Comparison of ENCODE assay signal across 17 mouse cellular contexts in the genomic region with DNA sequence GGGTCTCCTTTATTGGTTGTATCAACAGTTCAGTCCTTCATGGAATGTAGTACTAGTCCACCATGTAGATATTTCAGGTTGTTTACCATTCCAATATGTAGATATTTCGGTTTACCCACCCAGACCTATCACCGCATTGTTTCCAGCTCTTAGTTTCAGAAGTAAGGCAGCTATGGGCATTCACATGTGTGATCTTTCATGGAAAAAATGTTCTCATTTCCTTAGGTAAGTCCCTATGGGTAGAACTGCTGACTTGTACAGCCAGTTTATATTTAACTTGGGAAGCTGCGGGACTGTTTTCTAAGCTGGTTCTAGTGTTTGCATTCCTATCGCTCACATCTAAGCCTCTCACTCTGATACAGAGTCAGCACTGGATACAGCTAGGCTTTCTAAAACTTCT.
"Had no signal": no experiment of that assay in that cellular context is flagged by ENCODE, and none has a peak within 500 bp of the region (broad histone marks: within the 10 kb centered on the region; RNA-seq: fewer than 3 reads in every experiment).

No protein-coding gene starts in this region.

- H3K4me1 ChIP-seq: liver, embryonic 13.5 days; liver, embryonic 15.5 days; megakaryocyte, embryonic 14.5 days; midbrain, embryonic 13.5 days; midbrain, embryonic 15.5 days; neural tube, embryonic 12.5 days; stomach, embryonic 15.5 days had no signal

- H3K9ac ChIP-seq: liver, embryonic 13.5 days; liver, embryonic 15.5 days; liver, postnatal 0 days; midbrain, embryonic 13.5 days; midbrain, embryonic 15.5 days; neural tube, embryonic 12.5 days; stomach, embryonic 15.5 days had no signal

- DNase-seq: liver; liver, embryonic 13.5 days; liver, postnatal 0 days; right cerebral cortex, postnatal 14 days; thymus, adult 2 months; thymus, postnatal 14 days; thymus, postnatal 36 days had no signal

- H3K36me3 ChIP-seq: liver, embryonic 13.5 days; liver, embryonic 15.5 days; midbrain, embryonic 13.5 days; midbrain, embryonic 15.5 days; neural tube, embryonic 12.5 days; stomach, embryonic 15.5 days had no signal

- H3K27me3 ChIP-seq: liver, embryonic 13.5 days; liver, embryonic 15.5 days; midbrain, embryonic 13.5 days; midbrain, embryonic 15.5 days; neural tube, embryonic 12.5 days; stomach, embryonic 15.5 days had no signal

- H3K4me3 ChIP-seq: liver, embryonic 13.5 days; liver, embryonic 15.5 days; megakaryocyte, embryonic 14.5 days; midbrain, embryonic 13.5 days; midbrain, embryonic 15.5 days; neural tube, embryonic 12.5 days; stomach, embryonic 15.5 days had no signal

- H3K27ac ChIP-seq: liver, embryonic 13.5 days; liver, embryonic 15.5 days; macrophage; midbrain, embryonic 13.5 days; midbrain, embryonic 15.5 days; neural tube, embryonic 12.5 days; stomach, embryonic 15.5 days; stomach, postnatal 0 days had no signal

- H3K4me2 ChIP-seq: liver, embryonic 11.5 days; liver, embryonic 13.5 days; liver, embryonic 15.5 days; midbrain, embryonic 11.5 days; midbrain, embryonic 13.5 days; midbrain, embryonic 15.5 days; neural tube, embryonic 12.5 days; stomach, embryonic 15.5 days had no signal

- ATAC-seq: liver, postnatal 0 days; midbrain, embryonic 13.5 days; midbrain, embryonic 15.5 days had no signal

- H3K9me3 ChIP-seq: liver, embryonic 13.5 days; liver, embryonic 15.5 days; megakaryocyte, embryonic 14.5 days; midbrain, embryonic 13.5 days; midbrain, embryonic 15.5 days; neural tube, embryonic 12.5 days; stomach, embryonic 15.5 days had no signal
